Mouse (Mus musculus) frontal cortex, postnatal 10 days (tissue): ENCODE results near the gene Mum1.
A peak's percentile ranks its signal among the peaks of the same experiment; 100 is the strongest.

Experiments
- DNase-seq, 2 experiments: peaks; one replicate each; pipeline ENCODE4 v3.0.0; 2022; ENCODE audit warnings: low spot score in 2 of 2, mixed read lengths in 1 of 2

Gene Mum1

DNA sequence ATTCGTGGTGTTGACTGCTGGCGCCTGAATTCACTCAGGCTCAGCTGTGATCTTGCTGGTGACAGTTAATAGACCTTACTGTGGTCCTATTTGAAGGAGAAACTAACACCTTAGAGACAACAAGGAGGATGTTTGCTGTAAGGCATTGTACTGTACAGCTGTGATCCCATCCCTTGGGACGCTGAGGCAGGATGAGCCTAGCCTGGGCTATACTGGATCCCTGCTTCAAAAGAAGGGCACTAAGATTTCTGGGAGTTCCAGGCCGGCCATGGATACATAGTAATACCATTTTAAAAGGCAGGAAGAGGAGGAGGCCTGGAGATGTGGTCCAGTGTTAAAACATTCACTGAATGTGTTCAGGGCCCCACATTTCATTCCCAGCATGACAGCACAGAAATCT is 24.3 kb downstream of the Mum1 start:
- no peak for DNase-seq

DNA sequence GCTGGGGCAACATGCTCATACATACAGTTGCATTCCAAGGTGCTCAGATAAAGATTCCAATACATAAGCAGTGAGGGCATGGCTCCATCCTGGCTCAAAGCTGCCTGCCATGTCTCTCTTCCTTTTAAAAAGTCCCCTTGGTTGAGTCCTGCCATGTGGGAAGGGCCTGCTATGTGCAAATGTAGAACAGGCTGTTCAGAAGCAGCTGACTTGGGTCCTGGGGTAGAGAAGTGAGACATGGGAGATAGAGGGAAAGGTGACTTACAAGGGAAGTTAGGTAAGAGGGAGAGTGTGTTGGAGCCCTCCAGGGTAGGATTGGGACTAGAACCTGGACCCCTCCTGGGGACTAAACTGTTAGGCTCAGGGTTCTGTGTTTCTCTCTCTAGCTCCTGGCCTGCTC is 25.8 kb downstream of the Mum1 start:
- no peak for DNase-seq

DNA sequence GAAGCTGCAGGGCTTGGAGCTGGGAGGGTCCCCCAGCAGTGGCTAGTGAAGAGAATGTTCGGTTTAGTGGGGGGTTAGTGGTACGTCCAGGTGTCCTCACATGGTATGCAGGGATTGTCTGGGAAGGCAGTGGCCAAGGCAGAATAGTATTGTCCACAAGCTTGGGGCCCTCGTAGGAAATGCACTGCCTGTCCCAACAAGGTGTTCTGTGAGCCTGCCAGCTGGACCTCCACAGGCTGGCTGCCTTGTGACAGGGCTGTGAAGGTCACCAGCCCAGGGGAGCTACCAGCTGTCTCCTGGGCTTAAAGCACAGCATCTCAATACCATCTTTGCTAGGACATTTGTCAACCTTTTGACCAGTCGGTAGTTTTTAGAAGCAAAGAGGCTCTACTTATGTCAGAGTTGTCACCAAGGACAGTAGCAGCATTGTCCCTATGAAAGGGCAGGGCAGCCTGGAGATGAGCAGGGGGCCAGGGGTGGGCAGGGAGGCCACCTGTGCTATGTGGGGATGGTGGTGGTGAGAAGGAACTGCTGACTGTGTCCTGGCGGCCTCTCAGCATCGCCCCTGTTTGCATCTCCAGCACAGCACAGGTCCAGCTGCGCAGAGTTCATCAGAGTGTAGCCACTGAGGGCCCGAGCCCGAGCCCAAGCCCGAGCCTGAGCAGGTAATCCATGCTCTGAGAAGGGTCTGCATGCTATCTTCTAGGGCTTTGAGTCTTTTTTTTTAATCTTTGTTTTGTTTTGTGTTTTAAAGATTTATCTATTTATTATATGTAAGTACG is 26.4 kb downstream of the Mum1 start:
- DNase-seq = no peak

DNA sequence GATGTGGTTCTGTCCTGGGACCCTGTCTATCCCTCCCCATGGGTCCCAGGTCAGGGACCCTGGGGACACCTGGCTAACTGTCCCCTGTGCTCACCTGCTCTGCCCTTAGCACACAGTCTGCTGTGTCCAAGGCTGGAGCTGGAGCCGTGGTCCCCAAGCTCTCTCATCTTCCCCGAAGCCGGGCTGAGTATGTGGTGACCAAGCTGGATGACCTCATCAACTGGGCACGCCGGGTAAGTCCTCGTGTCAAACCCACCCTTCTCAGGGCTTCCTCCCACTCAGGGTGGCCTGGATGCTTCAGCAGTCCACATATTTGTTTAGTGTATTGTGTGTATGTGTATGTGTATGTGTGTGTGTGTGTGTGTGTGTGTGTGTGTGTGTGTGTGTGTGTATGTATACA is 27.3 kb downstream of the Mum1 start:
- no peak for DNase-seq

DNA sequence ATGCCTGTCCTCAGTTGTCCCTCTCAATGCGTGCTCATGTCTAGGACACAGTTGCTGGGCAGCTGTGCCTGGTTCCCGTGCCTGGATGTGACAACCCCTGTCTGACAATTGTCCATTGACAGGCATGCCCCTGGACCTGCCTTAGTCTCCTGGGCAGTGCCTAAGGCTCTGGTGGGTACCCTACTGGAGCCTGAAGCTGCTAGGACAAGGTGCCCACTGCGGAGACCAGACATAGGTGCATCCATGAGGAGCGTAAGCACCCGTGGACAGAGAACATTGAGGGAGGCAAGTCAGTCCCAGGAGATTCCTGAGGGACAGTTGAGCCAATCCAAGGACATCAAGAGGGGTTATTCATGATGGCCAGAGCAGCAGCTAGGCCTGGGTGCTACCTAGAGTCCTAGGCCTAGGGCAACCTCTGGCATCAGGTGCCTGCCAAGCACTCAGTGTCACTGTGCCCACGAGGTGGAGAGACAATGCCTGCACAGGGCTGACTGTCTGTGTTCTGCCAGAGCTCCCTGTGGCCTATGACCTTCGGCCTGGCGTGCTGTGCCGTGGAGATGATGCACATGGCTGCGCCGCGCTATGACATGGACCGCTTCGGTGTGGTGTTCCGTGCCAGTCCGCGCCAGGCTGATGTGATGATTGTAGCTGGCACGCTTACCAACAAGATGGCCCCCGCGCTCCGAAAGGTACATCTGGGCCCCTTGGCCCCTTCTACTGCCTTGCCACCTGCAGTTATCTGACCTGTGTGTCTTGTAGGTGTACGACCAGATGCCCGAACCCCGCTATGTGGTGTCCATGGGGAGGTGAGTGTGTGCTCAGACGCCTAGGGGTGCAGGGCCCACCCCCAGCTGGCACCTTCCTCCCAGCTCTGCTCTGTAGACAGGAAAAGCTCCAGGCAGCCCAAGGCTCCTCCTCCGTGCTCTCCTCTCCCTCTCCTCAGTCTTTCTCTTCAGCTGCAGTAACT is 28.4 kb downstream of the Mum1 start:
- no peak for DNase-seq

DNA sequence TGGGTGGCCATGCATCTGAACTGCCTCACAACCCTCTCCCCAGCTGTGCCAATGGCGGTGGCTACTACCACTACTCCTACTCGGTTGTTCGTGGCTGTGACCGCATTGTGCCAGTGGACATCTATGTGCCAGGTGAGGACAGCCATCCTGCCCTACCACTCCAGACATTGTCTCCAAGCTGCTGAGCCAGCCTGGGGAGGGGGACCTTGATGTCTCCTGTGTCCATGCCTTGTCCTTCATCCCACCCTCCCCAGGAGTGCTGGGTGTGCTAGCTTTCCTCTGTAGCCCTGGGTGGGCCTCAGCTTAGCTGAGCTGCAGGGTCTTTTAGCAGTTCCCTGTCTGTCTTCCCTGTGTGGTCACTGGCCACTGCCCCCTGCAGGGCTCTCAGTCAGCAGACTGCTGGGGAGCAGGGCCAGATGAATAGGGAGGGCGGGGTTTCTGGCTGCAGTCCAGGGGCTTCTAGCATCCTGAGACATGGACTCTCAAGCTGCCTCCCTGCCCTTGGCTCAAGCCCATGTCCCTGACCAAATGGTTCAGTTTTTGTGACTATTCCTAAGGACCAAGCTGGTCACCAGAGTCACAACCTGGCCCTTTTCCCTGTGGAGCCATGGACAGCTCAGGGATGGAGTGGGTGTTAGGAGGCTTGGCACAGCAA is 29.8 kb downstream of the Mum1 start:
- DNase-seq = no peak

DNA sequence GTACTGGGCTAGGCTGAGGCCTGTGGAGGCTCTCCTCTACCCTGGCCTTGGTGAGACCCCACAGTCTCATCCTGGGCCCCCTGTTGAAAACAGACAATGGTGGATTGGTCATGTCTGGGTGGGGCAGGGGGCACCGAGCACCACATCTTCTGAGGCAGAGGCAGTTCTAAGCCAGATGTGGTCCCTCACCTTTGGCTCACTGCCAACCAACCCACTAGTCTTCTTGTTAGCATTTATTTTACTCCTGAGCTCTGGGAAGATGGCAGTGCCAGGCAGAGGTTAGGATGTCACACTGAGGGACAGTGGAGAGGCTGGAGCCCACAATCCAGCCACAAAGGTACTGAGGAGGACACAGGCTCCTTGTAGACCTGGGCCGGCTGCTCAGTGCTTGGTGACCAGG is 31.7 kb downstream of the Mum1 start:
- no peak for DNase-seq

DNA sequence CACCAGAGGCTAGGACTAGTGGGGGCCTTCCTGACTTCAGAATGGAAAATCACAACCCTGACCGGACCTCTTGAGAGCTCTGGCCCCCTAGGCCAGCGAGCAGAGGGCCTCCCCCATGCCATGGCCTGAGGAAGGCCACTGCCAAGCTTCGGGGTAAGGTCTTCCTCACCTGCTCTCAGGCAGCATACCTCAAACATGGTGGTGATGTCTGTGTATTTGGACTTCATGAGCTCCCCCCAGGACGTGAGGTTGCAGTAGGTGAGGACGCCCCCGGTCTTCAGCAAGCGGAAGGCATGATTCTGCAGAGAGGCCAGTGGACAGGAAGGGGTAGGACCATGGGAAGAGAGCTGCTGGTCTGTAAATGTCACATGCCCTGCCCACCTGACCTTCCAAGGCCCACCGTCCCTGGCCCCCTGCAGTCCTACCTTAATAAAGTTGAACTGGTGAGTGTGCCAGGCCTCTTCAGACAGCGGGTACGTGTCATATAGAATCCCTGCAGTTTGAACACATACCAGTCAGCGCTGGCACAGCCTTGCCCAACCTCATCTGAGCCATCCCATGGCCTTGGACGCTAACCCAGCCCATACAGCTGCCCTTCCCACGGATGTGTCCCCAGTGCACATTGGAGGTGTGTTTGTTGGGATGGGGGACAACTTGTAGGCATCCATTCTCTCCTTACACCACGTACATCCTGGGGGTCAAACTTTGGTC is 32.7 kb downstream of the Mum1 start:
- DNase-seq = no peak

DNA sequence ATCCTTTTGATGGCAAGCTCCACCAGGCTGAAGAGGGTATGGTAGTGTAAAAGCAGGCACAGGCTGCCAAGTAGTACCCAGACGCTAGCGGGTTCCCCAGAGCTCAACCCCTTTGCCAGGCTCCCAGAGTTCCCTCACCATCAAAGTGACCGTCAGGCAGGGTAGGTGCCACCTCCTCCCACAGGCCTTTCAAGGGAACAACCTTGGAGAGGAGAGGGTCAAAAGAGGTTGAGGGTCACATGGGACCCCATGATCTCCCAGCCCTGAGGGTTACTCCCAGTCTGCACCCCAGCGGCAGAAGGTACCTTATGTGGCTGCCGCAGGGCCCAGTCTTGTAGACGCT is 33.2 kb downstream of the Mum1 start:
- no peak for DNase-seq

DNA sequence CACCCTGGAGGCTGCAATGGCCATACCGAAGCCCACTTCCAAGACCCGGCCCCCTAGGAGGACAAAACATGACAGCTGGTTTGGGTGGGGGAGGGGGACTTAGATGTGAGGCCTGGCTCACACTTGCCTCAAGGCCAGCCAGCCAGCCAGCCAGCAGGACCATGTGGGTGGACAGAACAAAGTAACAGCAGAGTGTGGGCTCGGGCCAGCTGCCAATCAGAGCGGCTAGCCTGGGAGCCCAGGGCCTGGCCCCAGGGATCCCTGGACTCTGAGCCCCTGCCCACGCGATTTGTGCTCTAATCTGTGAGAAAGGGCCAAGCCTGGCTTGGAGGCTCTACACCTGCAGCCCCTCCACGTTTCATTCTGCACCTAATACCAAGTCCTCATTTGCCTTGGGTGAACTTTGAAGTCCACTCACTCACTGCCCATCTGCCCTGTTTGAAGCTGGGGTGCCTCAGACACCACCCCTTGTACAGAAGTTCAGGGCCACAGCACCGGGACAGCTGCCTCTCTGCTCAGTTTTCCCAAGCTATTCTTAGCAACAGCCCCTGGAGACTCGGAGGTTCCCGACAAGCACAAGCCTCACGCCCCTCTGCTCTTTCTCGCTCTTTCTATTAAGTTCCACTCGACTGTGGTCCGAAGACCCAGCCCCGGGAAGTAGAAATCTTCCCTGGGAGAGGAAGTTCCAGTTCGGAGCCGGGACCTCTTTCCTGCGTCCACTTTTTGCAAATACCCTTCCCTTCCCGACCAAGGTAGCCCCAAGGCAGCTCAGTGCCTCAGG is 33.8 kb downstream of the Mum1 start:
- peak; percentile 69 for DNase-seq

DNA sequence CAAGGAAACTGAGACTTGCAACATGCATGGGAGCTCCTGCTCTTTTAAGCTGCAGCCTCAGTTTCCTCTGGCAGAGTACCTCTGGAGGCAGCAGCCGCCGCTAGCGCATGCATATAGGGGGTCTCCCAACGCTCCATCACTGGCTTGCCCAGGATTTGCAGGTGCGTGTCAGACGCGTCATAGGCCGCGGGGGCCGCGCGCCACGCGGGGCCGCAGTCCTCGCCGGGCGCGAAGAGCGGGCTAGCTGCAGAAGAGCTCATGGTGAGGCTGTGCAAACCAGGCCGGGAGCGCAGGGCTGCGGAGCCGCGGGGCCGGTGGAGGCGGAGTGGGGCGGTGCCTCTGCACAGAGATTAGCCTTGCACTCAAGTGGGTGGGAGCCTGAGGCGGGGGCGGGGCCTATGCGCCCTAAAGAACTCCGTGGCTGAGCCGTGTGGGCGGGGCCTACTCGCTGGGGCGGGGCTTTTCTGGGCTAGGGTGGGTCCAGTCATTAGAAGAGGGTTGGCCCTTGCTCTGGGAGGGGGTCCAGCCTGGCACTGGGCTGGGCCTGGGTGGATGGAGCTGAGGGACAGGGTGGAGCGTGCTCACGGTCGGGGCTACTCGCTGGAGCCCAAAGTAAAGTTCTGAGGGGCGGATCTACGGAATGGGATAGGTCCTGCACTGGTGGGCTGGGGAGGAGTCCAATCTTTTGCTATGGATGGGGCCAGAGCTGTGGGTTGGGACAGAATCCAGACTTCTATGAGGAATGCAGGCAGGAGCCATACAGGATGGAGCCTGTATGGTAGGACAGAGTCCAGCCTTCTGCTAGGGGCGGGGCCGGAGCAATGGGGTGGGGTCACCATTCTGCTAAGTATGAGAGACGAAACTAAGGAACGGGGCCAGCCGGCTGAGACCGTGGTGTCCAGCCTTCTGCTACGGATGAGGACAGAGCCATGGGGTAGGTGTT is 34.7 kb downstream of the Mum1 start, which contains the start of the genes Gamt and Dazap1:
Gamt (minus strand) TSS at position 371 of the 943 bp plus-strand sequence.
Dazap1 (plus strand) TSS at position 845 of the 943 bp plus-strand sequence.
- DNase-seq = peak; percentile 87 to 92

DNA sequence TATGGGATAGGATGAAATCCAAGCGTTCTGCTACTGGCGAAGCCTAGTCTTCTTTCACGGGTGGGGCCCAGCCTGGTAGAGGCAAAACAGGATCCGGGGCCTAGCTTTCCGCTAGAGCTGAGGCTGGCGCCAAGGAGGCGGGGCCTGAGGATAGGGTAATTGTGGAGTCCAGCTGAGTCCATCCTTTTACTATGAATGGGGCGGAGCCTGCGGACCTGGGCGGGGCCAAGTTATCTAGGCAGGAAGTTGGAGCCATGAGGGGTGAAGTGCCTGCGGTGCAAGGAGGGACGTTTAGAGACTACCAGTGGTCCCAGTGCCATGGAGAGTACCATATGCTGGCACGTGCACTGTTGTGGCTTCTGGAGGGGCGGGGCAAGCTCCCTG is 35.3 kb downstream of the Mum1 start:
- DNase-seq = peak; percentile 87 to 90

DNA sequence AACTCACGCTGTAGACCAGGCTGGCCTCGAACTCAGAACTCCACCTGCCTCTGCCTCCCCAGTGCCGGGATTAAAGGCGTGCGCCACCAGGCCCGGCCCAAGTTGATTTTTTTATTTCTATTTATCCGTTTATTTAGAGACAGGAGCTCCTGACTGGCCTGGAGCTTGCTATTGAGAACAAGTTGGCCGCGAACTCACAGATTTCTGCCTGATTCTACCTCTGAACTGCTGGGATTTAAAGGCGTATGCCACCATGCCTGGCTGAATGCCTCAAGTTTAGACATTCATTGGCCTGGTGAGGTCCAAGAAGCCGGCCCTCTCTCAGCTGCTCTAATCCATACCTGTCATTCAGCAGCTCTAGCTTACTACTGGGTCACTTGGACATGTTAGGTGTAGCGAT is 35.9 kb downstream of the Mum1 start:
- no peak for DNase-seq

DNA sequence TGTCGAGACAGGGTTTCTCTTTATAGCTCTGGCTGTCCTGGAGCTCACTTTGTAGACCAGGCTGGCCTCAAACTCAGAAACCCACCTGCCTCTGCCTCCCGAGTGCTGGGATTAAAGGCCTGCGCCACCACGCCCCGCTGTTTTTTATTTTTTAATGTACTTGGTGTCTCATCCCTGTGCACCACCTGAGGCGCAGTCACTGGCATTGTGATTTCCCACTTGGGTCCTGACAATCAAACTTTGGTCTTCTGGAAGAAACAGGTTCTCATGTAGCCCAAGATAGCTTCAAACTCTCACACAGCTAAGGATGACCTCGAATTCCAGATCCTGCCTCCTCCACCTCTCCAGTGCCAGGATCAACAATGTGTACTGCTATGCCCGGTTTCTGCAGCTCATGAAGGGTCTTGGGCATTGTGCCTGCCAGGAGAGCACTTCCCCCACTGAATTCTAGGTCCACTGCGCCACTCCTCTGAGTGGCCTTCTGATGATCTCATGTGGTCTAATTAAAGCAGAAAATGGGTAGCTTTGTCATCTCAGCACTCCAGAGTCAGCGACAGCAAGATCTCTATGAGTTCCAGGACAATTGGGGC is 36.6 kb downstream of the Mum1 start:
- DNase-seq = no peak

DNA sequence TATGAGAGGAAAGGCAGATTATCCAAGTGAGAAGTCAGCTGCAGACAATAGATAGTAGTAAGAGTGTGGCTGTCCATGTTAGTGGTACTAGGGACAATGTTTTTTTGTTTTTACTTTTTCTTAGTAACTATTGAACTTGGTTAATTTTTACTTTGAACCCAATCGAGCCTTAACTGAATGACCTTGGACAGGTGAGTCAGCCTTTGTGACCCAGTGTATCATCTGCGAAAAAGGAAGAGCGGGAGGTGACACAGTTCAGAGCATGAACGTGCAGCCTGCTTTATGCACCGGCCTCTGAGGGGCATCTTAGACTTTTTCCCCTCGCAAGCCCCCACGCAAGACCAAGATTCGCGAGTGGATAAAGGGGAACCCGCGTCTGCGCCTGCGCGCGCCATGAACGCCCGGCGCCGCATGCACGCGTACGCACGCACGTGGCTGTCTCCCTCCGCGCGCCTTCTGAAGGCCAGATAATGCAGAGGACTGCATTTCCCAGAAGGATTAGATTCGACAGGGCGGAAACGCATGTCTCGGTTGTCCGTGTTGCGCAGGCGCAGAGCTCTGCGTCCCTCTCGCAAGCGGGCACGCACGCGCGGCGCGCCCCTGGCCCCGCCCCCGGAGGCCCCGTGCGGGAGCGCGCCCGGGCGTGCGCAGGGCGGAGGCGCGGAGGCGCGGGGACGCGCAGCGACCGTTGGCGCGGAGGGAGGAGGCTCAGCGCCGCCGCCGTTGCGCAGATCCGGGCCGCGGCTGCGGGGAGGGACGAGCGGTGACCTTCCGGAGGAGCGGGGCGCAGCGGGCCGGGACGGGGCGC is 38.3 kb downstream of the Mum1 start:
- DNase-seq = peak; percentile 98 to 99

DNA sequence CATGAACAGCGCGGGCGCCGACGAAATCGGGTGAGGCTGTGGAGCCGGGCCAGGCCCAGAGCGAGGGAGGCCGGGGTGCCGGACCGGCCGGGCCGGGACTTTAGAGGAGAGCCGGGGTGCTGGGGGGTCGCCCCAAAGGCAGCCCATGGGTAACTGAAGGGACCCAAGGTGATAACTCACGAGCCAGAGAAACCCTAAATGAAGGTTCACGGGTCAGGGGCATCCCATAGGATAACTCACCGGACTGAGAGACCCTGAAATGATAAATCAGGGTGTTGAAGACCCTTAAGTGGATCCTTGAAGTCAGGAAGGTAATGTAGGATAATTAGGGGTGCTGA is 38.9 kb downstream of the Mum1 start:
- DNase-seq = no peak

DNA sequence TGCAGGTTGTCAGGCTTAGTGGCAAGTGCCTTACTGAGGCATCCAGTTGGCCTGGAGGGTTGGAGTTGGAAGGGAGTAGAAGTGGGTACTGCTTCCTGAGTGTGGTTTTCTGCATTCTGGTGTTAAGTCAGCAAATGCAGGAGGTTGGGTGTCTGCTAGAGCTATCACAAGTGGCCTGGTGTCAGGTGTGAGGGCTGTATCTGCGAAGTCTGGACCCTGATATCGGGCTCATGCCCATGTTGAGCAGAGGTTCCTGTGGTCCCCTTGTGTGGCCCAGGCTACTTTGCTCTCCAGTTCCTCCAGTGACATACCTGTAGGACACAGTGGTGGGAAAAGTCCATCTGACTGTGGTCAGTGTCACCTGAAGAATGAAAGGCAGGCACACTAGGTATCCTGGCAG is 43.9 kb downstream of the Mum1 start:
- no peak for DNase-seq

DNA sequence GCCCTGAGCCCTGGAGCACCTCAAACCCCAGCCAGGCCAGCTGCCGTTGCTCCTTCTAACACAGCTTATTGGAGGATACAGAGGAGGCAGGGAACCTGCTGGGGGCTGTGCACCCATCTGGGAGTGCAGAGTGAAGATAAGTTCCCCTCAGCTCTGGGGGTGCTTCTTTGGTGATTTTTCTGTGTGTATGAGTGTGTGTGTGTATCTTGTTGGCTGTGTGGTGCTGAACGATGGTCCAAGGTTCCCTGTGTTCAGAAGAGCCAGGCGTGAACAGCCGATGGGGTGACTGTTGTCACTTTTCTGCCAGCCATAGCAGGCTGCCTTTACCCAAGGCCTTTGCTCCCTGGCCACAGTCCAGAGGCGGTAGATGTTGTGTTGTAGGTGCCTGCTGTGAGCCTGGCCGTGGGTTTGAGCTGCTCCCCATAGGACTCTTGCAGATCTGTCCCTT is 44.5 kb downstream of the Mum1 start:
- no peak for DNase-seq
